Mouse (Mus musculus) gastrocnemius, adult 2 months (tissue): ENCODE measurements at regions not wholly inside any gene's neighbourhood (a gene's known extent, or its start where the extent isn't known, plus 50 kb on each side); places are given as distances from the start of the nearest gene placed in this dataset.
"Not testable (repeated sequence)": the region's sequence is repeated elsewhere in the genome, so short reads cannot be mapped to it uniquely, and the experiment has no call there.

Experiments used
- DNase-seq: peaks from one replicate; pipeline ENCODE4 v3.0.0; 2022
- H3K27ac ChIP-seq: fragments of 200-600 bp; 2 replicates; pipeline ENCODE4 v1.8.1; 2022; ENCODE audit warnings: mild to moderate bottlenecking
- H3K4me3 ChIP-seq: fragments of 200-600 bp; 2 replicates; pipeline ENCODE4 v1.8.1; 2022; ENCODE audit warnings: mild to moderate bottlenecking, moderate library complexity
- CTCF ChIP-seq: fragments of 200-600 bp; IDR thresholded peaks from 2 replicates; pipeline ENCODE4 v1.8.1; 2022; ENCODE audit warnings: antibody characterized with exemption, mild to moderate bottlenecking, moderate library complexity
- intact Hi-C: fragments of 180-260 bp; cut with DNase I; formaldehyde crosslinking; loops from one replicate; pipeline ENCODE4 v1.15.1; 2025

DNA sequence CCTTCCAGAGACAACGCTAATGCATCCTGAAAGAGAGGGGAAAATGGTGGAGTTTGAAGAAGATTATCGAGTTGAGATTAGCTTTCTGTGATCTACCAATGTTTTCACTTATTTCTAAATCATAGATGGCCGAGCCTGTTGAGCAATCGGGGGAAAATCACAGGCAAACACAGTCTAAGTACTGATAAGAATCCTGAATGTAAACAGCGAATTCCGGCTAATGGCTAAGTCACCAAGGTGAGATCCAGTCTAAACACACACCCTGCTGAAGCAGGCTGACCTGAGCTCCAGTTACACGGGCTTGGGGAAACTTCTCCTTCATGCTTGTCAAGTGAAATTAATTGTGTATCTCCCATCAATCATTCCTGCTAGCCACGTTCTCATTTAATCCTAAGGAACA lies 103.4 kb downstream of the Sox2 start:
- Histone ChIP-seq H3K4me3 (no peak overlapping the region), H3K27ac (no peak overlapping the region)
- TF ChIP-seq CTCF, result no peak
- no peak for DNase-seq
- intact Hi-C loops, result no loop called here

DNA sequence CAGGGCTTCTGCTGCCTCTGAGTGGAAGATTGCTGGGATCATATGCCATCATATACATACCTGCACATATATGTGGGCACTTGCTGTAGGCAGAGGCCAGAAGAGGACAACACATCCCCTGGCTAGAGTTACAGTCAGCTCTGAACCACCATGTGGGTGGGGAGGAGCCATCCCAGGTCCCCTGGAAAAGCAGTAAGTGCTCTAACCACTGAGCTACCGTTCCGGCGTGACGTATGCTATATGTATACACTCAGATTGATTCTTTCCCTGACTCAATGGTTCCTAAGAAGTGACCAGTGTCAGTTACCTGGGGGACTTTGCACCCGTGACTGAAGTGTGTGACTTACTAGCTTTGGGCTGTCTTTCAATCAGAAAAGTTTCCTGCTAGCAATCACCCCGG lies 104.6 kb downstream of the Sox2 start:
- DNase-seq, result no peak
- H3K4me3 ChIP-seq, result no peak overlapping the region
- no peak overlapping the region for H3K27ac ChIP-seq
- TF ChIP-seq CTCF, result no peak
- intact Hi-C loops, result no loop called here

DNA sequence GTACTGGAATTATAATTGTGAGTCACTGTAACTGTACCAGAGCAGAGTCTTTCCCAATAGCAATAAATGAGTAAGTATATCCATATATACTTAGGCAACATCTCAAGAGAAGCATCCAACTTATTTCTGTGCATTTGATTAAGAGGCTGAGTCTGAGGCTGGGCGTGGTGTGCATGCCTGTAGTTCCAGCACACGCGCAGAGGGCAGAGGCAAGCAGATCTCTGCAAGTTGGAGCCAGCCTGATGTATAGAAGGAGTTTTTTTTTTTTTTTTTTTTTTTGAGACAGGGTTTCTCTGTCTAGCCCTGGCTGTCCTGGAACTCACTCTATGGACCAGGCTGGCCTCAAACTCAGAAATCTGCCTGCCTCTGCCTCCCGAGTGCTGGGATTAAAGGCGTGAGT lies 105.1 kb downstream of the Sox2 start:
- intact Hi-C loops, H3K4me3 ChIP-seq, DNase-seq, H3K27ac ChIP-seq: not testable (repeated sequence)

DNA sequence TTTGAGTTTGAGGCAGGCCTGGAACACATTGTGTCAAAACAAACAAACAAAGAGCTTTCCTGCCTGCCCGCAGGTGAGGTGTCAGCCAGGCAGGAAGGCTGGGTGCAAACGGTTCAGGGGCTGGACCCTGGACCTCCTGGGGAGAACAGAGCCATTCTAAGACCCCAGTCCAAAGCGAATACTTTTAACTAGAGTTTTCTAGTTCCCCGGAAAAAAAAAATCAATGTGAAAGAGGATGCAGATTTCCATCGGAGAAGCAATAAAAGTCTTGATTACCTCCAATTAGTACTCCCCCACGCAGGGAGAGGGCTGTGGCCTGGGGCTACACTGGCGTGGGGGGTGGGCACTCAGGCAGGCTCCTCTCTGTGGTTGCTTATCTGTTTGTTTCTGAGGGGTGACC lies 106.4 kb downstream of the Sox2 start:
- Histone ChIP-seq H3K4me3 (no peak overlapping the region), H3K27ac (no peak overlapping the region)
- TF ChIP-seq CTCF, result no peak
- intact Hi-C loops, result no loop called here
- no peak for DNase-seq

DNA sequence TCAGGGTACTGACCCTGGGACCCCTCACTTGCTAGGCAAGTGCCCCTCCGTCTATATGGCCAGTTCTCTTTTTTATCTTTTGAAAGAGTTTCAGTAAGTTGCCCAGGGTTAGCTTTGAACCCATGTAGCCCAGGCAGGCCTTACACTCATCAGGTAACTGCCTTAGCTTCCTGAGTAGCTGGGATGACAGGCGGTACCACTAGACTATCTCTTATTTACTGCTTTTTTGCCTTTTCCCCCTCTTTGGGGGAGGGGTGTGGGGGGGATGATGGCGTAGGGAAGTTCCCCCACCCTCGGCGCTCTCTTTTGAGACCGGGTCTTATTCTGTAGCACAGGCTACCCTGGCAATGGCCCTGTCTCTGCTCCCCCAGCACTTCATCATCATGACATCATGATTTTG lies 106.9 kb downstream of the Sox2 start:
- no peak for TF ChIP-seq CTCF
- Histone ChIP-seq H3K27ac (no peak overlapping the region), H3K4me3 (no peak overlapping the region)
- no peak for DNase-seq
- intact Hi-C loops, result no loop called here

DNA sequence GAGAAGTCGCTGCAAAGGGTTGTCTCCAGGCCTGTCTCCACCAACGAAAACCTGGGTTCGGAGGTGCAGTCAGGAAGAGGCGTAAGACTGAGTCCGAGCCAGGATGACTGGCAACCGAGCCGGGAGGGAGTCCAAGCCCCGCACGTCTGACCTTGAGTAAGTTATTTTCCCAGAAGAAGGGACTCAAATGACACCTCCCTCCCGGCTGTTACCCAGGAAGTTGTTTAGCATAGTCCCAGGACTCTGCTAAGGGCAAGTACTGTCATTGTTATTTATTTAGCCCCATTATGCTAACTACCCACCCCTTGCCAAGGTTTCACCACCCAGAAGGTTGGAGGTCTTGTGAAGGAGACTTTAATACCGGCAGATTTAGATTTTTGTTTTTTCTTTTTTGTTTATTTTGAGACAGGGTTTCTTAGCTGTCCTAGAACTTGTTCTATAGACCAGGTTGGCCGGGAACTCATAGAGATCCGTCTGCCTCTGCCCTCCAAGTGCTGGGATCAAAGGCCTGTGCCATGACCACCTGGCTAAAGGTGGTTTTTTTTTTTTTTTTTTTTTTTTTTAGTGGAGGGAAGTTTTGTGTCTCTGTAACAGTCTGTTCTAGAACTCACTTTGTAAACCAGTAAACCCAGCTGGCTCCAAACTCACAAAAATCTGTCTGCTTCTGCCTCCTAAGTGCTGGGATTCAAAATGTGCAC lies 107.8 kb downstream of the Sox2 start:
- DNase-seq, result no peak
- intact Hi-C loops, result no loop called here
- TF ChIP-seq CTCF, result no peak
- Histone ChIP-seq H3K4me3 (no peak overlapping the region), H3K27ac (no peak overlapping the region)

DNA sequence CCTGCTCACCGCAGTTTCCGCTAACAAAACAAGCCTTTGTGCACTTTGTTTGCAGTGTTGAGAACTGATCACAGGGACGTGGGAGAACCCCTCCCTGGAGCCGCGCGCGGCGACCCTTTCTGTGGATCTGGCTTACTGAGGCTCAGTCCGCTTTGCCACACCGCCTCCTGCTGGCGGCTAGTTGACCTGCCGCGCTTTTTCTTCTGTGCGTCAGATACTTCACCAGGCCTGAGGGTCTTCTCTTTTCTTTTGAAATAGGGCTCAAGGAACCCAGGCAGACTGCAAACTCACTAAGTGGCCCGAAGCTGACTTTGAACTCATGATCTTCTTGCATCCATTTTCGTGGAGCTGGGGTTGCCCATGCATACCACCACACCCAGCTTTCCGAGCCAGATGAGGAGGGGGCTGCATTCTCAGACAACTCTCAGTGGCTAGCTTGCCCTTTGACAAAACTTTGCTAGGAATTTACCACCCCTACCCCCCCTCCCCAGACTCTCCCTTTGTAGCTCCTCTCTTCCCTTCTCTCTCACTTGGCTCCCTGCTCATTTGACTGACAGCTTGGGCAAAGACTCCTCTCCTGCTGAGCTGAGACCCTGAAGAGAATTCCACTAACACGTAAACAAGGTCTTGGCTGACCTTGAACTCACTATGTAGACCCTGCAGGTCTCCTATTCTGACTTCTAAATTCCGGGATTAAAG lies 109.9 kb downstream of the Sox2 start:
- H3K27ac ChIP-seq, result no peak overlapping the region
- intact Hi-C loops, result no loop called here
- H3K4me3 ChIP-seq, result no peak overlapping the region
- TF ChIP-seq CTCF, result no peak
- DNase-seq, result no peak

DNA sequence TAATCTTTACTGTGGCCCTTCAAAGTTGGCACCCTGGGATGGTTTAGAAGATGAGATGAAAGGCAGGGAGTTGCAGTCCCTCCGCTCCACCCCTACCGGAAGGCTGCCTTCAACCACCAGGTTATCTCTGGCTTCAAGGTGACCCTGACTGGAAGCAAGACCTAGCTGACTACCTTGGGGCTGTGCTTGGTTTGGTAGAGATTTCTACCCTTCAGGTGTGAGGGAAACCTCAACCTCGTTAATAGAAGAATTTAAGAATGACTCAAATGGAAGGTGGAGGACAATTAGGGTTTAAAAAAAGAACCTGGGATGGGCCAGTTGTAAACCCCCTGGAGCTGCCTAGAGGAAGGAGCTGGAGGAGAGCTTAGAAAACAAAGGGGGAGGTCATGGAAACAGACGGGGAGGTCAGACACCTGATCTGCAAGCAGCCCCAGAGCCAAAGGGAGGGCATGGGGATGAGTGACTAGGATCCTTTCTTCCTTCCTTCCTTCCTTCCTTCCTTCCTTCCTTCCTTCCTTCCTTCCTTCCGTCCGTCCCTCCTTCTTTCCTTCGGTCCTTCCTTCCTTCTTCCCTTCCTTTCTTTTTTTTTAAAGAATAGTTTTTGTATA lies 111.1 kb downstream of the Sox2 start:
- intact Hi-C loops, result no loop called here
- DNase-seq, result no peak
- Histone ChIP-seq H3K27ac (no peak overlapping the region), H3K4me3 (no peak overlapping the region)
- TF ChIP-seq CTCF, result no peak

DNA sequence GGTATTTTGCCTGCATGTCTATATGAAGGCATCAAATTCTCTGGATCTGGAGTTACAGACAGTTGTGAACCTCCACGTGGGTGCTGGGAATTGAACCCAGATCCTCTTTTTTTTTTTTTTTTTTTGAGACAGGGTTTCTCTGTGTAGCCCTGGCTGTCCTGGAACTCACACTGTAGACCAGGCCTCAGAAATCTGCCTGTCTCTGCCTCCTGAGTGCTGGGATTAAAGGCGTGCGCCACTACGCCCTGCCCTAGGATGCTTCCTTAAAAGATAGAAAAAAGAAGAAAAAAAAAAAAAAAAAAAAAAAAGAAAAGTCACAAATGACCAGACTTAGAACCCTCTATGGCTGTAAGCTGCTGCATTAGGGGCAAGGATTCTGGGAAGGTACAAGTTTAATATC lies 111.6 kb downstream of the Sox2 start:
- TF ChIP-seq CTCF, result no peak
- intact Hi-C loops, result no loop called here
- Histone ChIP-seq H3K27ac (no peak overlapping the region), H3K4me3 (no peak overlapping the region)
- no peak for DNase-seq

DNA sequence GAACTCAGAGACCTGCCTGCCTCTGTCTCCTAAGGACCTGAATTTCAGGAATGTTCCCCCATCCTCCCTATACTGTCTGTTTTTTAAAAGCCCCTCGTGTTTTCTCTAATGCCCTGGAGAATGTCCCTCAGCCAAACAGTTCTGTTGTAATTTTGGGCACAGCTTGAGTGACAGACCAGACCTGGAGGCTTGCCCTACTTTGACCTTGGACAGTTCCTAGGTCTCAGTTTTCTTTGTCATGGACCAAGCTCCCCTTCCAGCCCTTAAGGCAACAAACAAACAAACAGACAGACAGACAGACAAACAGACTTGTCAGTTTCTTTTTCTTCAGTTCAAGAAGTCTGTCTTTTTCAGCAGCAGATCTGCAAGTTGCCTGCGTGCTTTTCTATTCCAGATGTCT lies 114.4 kb downstream of the Sox2 start:
- intact Hi-C loops, result no loop called here
- DNase-seq, result no peak
- Histone ChIP-seq H3K4me3 (no peak overlapping the region), H3K27ac (no peak overlapping the region)
- TF ChIP-seq CTCF, result no peak

DNA sequence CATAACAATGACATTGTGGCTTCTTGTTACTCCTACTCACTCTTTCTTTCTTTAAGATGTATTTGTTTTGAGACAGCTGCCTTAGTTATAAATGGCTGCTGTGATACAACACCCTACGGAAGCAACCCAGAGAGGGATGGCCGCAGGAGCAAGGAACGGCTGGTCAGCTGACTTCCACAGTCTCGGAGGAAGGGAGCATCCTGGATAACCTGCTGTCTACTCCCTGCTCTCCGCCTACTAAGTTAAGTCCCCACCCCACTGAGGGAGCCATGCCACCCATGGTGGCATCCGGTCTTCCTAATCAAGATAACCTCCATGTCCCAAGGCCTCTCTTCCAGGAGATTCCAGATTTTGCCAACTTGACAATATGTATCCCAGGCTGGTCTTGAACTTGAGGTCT lies 114.9 kb downstream of the Sox2 start:
- intact Hi-C loops, result no loop called here
- no peak overlapping the region for H3K4me3 ChIP-seq
- no peak for TF ChIP-seq CTCF
- DNase-seq, result no peak
- no peak overlapping the region for H3K27ac ChIP-seq

DNA sequence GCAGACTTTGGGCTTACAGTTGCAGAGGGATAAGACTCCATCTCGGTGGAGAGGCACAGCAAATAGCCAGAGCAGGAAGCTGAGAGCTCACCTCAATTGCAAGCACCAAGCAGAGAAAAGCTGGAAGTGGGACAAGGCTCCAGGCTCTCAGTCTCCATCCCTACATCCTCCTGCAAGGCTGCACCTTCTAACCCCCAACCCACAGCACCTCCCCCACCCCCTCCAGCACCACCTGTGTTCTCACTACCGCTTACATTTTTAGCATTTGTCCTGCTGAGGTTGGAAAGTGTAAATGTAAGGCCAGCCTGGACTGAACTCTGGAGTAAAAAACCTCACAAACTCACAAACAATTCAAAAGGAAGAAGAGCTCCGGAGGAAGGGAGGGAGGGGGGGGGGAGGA lies 119.6 kb downstream of the Sox2 start:
- H3K27ac ChIP-seq, result no peak overlapping the region
- no peak overlapping the region for H3K4me3 ChIP-seq
- DNase-seq, result no peak
- no peak for TF ChIP-seq CTCF
- intact Hi-C loops, result no loop called here

DNA sequence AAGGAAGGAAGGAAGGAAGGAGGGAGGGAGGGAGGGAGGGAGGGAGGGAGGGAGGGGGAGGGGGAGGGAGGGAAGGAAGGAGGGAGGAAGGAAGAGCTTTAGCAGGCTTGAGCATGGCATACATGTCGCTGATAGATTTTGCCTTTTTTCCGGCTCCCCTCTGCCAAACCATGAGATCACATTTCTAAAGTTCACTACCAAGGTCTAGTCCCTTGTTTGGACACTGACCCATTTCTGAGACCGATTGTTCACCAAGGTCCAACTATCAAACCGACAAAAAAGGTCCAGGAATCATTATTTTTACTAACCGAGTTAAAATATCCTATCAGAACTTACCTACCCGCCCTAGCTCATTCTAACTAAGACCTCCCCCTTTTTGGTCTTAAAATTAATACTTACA lies 120.1 kb downstream of the Sox2 start:
- no peak overlapping the region for H3K4me3 ChIP-seq
- TF ChIP-seq CTCF, result no peak
- no peak overlapping the region for H3K27ac ChIP-seq
- intact Hi-C loops, result no loop called here
- DNase-seq, result no peak

DNA sequence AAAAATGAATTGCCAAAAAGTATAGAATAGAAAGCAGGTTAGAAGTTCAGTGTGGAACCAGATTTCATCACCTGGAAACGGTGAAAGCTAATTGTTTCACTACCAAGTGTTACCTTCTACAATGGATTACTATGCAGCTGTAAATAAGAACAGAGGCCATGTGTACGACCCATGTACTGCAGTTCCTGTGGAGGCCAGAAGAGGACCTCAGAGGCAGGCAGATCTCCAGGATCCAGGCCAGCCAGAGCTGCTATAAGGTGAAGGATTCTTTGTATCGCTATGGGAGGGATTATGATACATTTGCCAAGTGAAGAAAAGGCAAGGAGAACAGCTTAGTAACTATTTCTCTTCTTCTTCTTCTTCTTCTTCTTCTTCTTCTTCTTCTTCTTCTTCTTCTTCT lies 121.8 kb downstream of the Sox2 start:
- intact Hi-C loops, result no loop called here
- no peak for DNase-seq
- Histone ChIP-seq H3K27ac (no peak overlapping the region), H3K4me3 (no peak overlapping the region)
- TF ChIP-seq CTCF, result no peak
